In the genomic region with DNA sequence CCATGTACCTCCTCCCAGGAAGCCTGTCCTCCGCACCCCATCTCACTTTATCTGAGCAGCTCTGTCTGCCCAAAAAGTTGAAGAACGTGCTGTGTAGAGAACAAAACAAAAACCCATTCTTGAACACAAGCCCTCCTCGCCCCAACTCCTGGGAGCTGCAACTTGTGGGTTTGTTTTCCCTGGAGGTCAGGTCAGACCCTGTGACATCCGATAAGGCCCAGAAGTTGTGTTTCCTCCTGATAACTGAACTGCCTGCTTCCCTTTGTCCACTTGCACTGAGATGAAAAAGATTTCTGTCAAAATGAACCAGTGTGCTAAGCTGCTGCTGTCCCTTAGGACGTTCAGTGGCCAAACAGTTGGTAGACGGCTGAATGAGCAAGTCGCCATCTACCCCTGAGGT, we compare ENCODE assay signal across 9 mouse cellular contexts. TPM values are rescaled to one million over a fixed set of nuclear protein-coding genes. Genes with fewer than 3 reads are reported as not detected.
DNase-seq lines count a peak whose midpoint lies in the region; ATAC-seq lines count a peak whose summit lies in the region.
"Had no signal": no experiment of that assay in that cellular context is flagged by ENCODE, and none has a peak within 500 bp of the region (broad histone marks: within the 10 kb centered on the region; RNA-seq: fewer than 3 reads in every experiment).

No protein-coding gene starts in this region.

- H3K9ac ChIP-seq in hindbrain, embryonic 13.5 days = peak overlapping the region; percentile 70; the same call in 1 of the 2 replicates

- H3K4me3 ChIP-seq in hindbrain, embryonic 13.5 days = peak overlapping the region; percentile 46
- peak overlapping the region; percentile 94 for H3K4me3 ChIP-seq in megakaryocyte, embryonic 14.5 days (replicated peaks)

- no peak overlapping the region for H3K27ac ChIP-seq in hindbrain, embryonic 13.5 days

- H3K4me1 ChIP-seq in hindbrain, embryonic 13.5 days (replicated peaks) = peaks cover 24% of the 10 kb centered on the region
- peaks cover 56% of the 10 kb centered on the region for H3K4me1 ChIP-seq in megakaryocyte, embryonic 14.5 days

- peak overlapping the region; percentile 87 for H3K4me2 ChIP-seq in hindbrain, embryonic 13.5 days

- 42% methylated on average over 7 of the region's 7 CpGs for WGBS in hindbrain, embryonic 13.5 days

- H3K9me3 ChIP-seq in hindbrain, embryonic 13.5 days = peaks cover 7% of the 10 kb centered on the region
- H3K9me3 ChIP-seq in megakaryocyte, embryonic 14.5 days = peaks cover 9% of the 10 kb centered on the region

- H3K27me3 ChIP-seq in hindbrain, embryonic 13.5 days = peaks cover 38% of the 10 kb centered on the region
- peaks cover 38% of the 10 kb centered on the region for H3K27me3 ChIP-seq in megakaryocyte, embryonic 14.5 days (replicated peaks)

- no peak for ATAC-seq in hindbrain, embryonic 13.5 days (ENCODE audit: low FRiP score)

- DNase-seq in embryo, embryonic 9.5 days (ENCODE audit: extremely low spot score) = peak; percentile 20
- no peak for DNase-seq in embryo, embryonic 10 days (ENCODE audit: low spot score)
- DNase-seq in MEL-GATA-1-ER (ENCODE audit: extremely low read depth, low read depth) = peak; percentile 27
- DNase-seq in cerebellum, adult 8-10 months = no peak
- no peak for DNase-seq in adrenal gland, postnatal 36 days
- DNase-seq in layer of hippocampus, adult 8-10 months (ENCODE audit: low spot score in 2 of 2) = no peak

- no peaks in the 10 kb centered on the region for H3K36me3 ChIP-seq in hindbrain, embryonic 13.5 days
- H3K36me3 ChIP-seq in megakaryocyte, embryonic 14.5 days (replicated peaks; ENCODE audit: low read length) = peaks cover 14% of the 10 kb centered on the region

RNA-seq across cellular contexts. Expression of a gene that starts 0.9 kb away (rescaled TPM):
- 15.1 and 16.3 TPM in 2 replicates for polyA plus RNA-seq in hindbrain, embryonic 13.5 days (2015; fragmentation: Nextera tagmentation; extraction: Ambion mirVana)
- 1.4 TPM in 1 of 2 replicates, not detected in the other for polyA plus RNA-seq in megakaryocyte, embryonic 14.5 days (2012; ENCODE audit: insufficient read depth, low replicate concordance)
- 10 to 100 TPM; 12.3 to 16.1 TPM for total RNA-seq in adrenal gland, postnatal 36 days (2021)
- total RNA-seq in layer of hippocampus, adult 8-10 months (2022) = 1 to 10 TPM in 2 of 4 experiments, under 1 TPM in 2; 0.84 to 1.2 (median 1.1) TPM

RNA-seq across cellular contexts. Expression of a gene that starts 42.6 kb away (rescaled TPM):
- polyA plus RNA-seq in hindbrain, embryonic 13.5 days (2015; fragmentation: Nextera tagmentation; extraction: Ambion mirVana) = not detected in 2 replicates
- not detected in 2 replicates for polyA plus RNA-seq in megakaryocyte, embryonic 14.5 days (2012; ENCODE audit: insufficient read depth, low replicate concordance)
- not detected for total RNA-seq in adrenal gland, postnatal 36 days (2021)
- total RNA-seq in layer of hippocampus, adult 8-10 months (2022) = not detected
- polyA plus RNA-seq: large intestine, adult 2 months had no signal

Comparison
In these comparisons a context has a peak if more than half of its experiments do, and no peak if none do; other contexts are left out.
1. DNase-seq: peak in embryo, embryonic 9.5 days (single experiment) and MEL-GATA-1-ER (single experiment); none in embryo, embryonic 10 days (single experiment), cerebellum, adult 8-10 months (single experiment), adrenal gland, postnatal 36 days (0 of 2) and layer of hippocampus, adult 8-10 months (0 of 2).
2. RNA of a gene that starts 0.9 kb away (total RNA-seq): 12.3 to 16.1 TPM in adrenal gland, postnatal 36 days; 0.84 to 1.2 TPM in layer of hippocampus, adult 8-10 months; every median in the first group is over 4 times any median in the second.